Comparison of ENCODE assay signal across 8 mouse cellular contexts in the genomic region with DNA sequence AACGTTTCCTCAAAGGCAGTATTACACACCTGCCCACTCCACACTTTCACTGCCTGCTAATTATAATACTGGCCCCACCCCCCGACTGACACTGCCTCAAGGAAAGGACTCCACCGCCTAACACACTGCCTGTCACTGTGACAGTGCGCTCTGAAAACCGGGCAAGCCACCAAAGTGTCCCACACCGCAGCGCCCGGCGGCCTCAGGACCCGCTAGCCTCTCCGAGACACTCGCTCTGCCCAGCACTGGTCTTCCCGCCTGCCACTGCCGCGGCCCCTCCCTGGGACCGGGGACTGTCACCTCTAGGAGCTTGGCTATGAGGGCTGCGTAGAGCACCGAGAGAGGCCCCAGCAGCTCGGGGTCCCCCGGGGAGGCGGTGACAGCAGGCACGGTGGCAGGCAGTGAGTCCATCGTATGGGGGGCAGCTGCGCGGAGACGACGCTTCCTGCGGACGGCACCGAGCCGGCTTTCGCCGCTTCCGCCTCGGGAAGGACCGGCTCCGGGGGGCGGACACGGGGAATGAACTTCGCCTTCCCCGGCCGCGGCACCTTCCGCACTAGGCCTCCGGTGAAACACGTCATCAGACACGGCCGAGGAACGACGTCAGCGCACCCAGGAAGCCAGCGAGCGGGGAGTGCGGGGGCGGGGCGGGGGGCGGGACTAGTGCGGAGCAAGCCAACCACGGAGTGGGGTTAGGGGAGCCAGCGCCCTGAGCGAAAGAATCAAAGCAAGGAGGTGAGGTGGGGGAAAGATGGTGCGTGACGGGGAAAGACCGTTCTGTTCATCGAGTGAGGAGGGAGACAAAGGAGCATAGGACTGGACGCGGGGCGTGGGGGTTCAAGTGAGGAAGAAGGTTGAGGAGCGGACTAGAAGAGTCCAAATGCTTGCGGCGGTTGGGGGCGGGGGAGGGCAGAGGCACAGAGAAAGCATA. TPM values are rescaled to one million over a fixed set of nuclear protein-coding genes. Genes with fewer than 3 reads are reported as not detected.
DNase-seq lines count a peak whose midpoint lies in the region; ATAC-seq and TF ChIP-seq lines count a peak whose summit lies in the region.

No protein-coding gene starts in this region.

- H3K4me3 ChIP-seq in lung, embryonic 15.5 days: peak overlapping the region; percentile 100
- peak overlapping the region; percentile 85 for H3K4me3 ChIP-seq in olfactory bulb, adult 2 months (ENCODE audit: insufficient read depth, low read depth, low read length)

- peak; percentile 96 for ATAC-seq in lung, embryonic 15.5 days (ENCODE audit: borderline replicate concordance, extremely low read depth, low FRiP score, low TSS enrichment)

- under 1% methylated on average over 69 of the region's 72 CpGs for WGBS in lung, embryonic 15.5 days
- under 1% methylated on average over 71 of the region's 72 CpGs for WGBS in olfactory bulb, adult 2 months

- no peak for TF ChIP-seq CTCF in olfactory bulb, adult 2 months (IDR thresholded peaks at IDR 0.05; ENCODE audit: insufficient read depth, low read depth, low read length)

- H3K4me1 ChIP-seq in lung, embryonic 15.5 days: peaks cover 7% of the 10 kb centered on the region
- 0 out of 2 replicates have a peak, but pooled peaks cover 4% of the 10 kb centered on the region for H3K4me1 ChIP-seq in olfactory bulb, adult 2 months (ENCODE audit: control insufficient read depth, insufficient read depth, low read length)

- peak overlapping the region; percentile 91 for H3K4me2 ChIP-seq in lung, embryonic 15.5 days

- H3K27me3 ChIP-seq in lung, embryonic 15.5 days: no peaks in the 10 kb centered on the region

- no peaks in the 10 kb centered on the region for H3K9me3 ChIP-seq in lung, embryonic 15.5 days

- H3K9ac ChIP-seq in lung, embryonic 15.5 days: peak overlapping the region; percentile 94

- peak overlapping the region; percentile 78 for H3K27ac ChIP-seq in lung, embryonic 15.5 days
- peak overlapping the region; percentile 72 for H3K27ac ChIP-seq in olfactory bulb, adult 2 months (ENCODE audit: insufficient read depth, low read depth, low read length)

- peak; percentile 82 for DNase-seq in MN1 (ENCODE audit: low spot score)
- DNase-seq in cerebellum, adult 8-10 months: peak; percentile 76
- peak; percentile 66 for DNase-seq in forelimb bud, embryonic 11.5 days (ENCODE audit: low read depth, low spot score)
- peak; percentile 89 for DNase-seq in heart, postnatal 4 days
- DNase-seq in layer of hippocampus, adult 9-10 months (ENCODE audit: low spot score): peak; percentile 45
- DNase-seq in thymus, adult 18-20 months: peak; percentile 79 to 82

- H3K36me3 ChIP-seq in lung, embryonic 15.5 days: peaks cover 30% of the 10 kb centered on the region

- no peak for TF ChIP-seq POLR2A in olfactory bulb, adult 2 months (IDR thresholded peaks at IDR 0.05; ENCODE audit: insufficient read depth, low read depth, low read length)

RNA-seq across cellular contexts. Expression of a gene that starts 24.2 kb away (rescaled TPM):
- total RNA-seq in heart, postnatal 4 days (2021): 100 to 1,000 TPM; 108 to 113 TPM
- polyA plus RNA-seq in lung, embryonic 15.5 days (2015; fragmentation: Nextera tagmentation; extraction: Ambion mirVana): 91.2 and 92.7 TPM in 2 replicates
- polyA plus RNA-seq in olfactory bulb, adult 2 months (2012; ENCODE audit: insufficient read depth, insufficient read length, low replicate concordance, missing spikeins): not detected in 2 replicates

RNA-seq across cellular contexts. Expression of a gene that starts 43.6 kb away (rescaled TPM):
- 1 to 10 TPM; 8.4 to 9.6 TPM for total RNA-seq in heart, postnatal 4 days (2021)
- polyA plus RNA-seq in lung, embryonic 15.5 days (2015; fragmentation: Nextera tagmentation; extraction: Ambion mirVana): 20.4 and 21.0 TPM in 2 replicates
- polyA plus RNA-seq in olfactory bulb, adult 2 months (2012; ENCODE audit: insufficient read depth, insufficient read length, low replicate concordance, missing spikeins): not detected in 2 replicates

RNA-seq across cellular contexts. Expression of a gene that starts 48.1 kb away (rescaled TPM):
- total RNA-seq in heart, postnatal 4 days (2021): 10 to 100 TPM; 43.8 to 51.6 TPM
- polyA plus RNA-seq in lung, embryonic 15.5 days (2015; fragmentation: Nextera tagmentation; extraction: Ambion mirVana): 40.5 and 44.5 TPM in 2 replicates
- polyA plus RNA-seq in olfactory bulb, adult 2 months (2012; ENCODE audit: insufficient read depth, insufficient read length, low replicate concordance, missing spikeins): not detected in 2 replicates

RNA-seq across cellular contexts. Expression of a gene that starts 48.8 kb away (rescaled TPM):
- 10 to 100 TPM; 40.2 to 41.6 TPM for total RNA-seq in heart, postnatal 4 days (2021)
- 43.9 and 46.4 TPM in 2 replicates for polyA plus RNA-seq in lung, embryonic 15.5 days (2015; fragmentation: Nextera tagmentation; extraction: Ambion mirVana)
- not detected in 2 replicates for polyA plus RNA-seq in olfactory bulb, adult 2 months (2012; ENCODE audit: insufficient read depth, insufficient read length, low replicate concordance, missing spikeins)

Comparison
In these comparisons a context has a peak if more than half of its experiments do, and no peak if none do; other contexts are left out.
1. Peak in every context shown above with its lines: DNase-seq, ATAC-seq, H3K4me3 ChIP-seq and H3K27ac ChIP-seq.
2. RNA of a gene that starts 43.6 kb away (polyA plus RNA-seq): 20.4 to 21.0 TPM in lung, embryonic 15.5 days; not detected in olfactory bulb, adult 2 months; every median in the first group is over 10 times any median in the second.